Mouse (Mus musculus) liver, embryonic 16.5 days (tissue): ENCODE measurements around the gene Yod1. TPM values are rescaled to one million over a fixed set of nuclear protein-coding genes. Genes with fewer than 3 reads are reported as not detected.

ENCODE experiments used
- ATAC-seq: fragments of 200-750 bp; cut with Nextera tagmentation; 2 replicates; pipeline ENCODE4 v1.8.0; 2017; ENCODE audit warnings: low read depth, mild to moderate bottlenecking, moderate number of reproducible peaks, moderate library complexity
- H3K27ac ChIP-seq: fragments of 300-500 bp; sonication (generic); 2 replicates; pipeline ENCODE4 v1.5.1; 2014; ENCODE audit warnings: mild to moderate bottlenecking, low read length
- H3K27me3 ChIP-seq: fragments of 300-500 bp; sonication (generic); 2 replicates; pipeline ENCODE4 v1.6.1; 2014; ENCODE audit warnings: low read depth, low read length, mixed read lengths; ENCODE audit not compliant: control insufficient read depth, insufficient read depth
- H3K36me3 ChIP-seq: fragments of 300-500 bp; sonication (generic); 2 replicates; pipeline ENCODE4 v1.6.1; 2014; ENCODE audit warnings: mild to moderate bottlenecking; ENCODE audit not compliant: control insufficient read depth, insufficient read depth
- H3K4me1 ChIP-seq: fragments of 300-500 bp; sonication (generic); 2 replicates; pipeline ENCODE4 v1.6.1; 2014; ENCODE audit warnings: low read depth, low read length, mixed read lengths; ENCODE audit not compliant: control insufficient read depth
- H3K4me2 ChIP-seq: fragments of 300-500 bp; sonication (generic); 2 replicates; pipeline ENCODE4 v1.6.1; 2014; ENCODE audit warnings: low read depth, low read length, mixed read lengths
- H3K4me3 ChIP-seq: fragments of 300-500 bp; sonication (generic); 2 replicates; pipeline ENCODE4 v1.5.1; 2014; ENCODE audit warnings: low read depth, mild to moderate bottlenecking, low read length
- H3K9ac ChIP-seq: fragments of 300-500 bp; sonication (generic); 2 replicates; pipeline ENCODE4 v1.6.1; 2014; ENCODE audit warnings: low read depth, low read length
- H3K9me3 ChIP-seq: fragments of 300-500 bp; sonication (generic); replicated peaks from 2 replicates; pipeline ENCODE4 v1.6.1; 2016; ENCODE audit warnings: low read length; ENCODE audit not compliant: control insufficient read depth
- WGBS: fragments of 180-500 bp; shearing (Covaris S2); extraction: QIAGEN DNeasy Blood & Tissue Kit; methylation state at CpG from one replicate; pipeline ENCODE4 v1.1.7; 2014; ENCODE audit not compliant: insufficient replicate concordance; 5-methylcytosine and 5-hydroxymethylcytosine counted together
- polyA plus RNA-seq: library from polyadenylated mRNA; unstranded; fragments of >200 nt; fragmentation: Nextera tagmentation; extraction: Ambion mirVana; gene quantifications from 2 replicates; pipeline ENCODE4 v1.2.1, GENCODE M21; 2015

The Yod1 gene
- polyA plus RNA-seq, 1 experiment from 2014 or later, result 40.7 TPM

GRCm38 (mm10) chr1:130744961-130745360 lies 27.8 kb downstream of the Yod1 start:
- no peak overlapping the region for H3K9ac ChIP-seq
- peak overlapping the region; percentile 97 for H3K27ac ChIP-seq
- WGBS, result 77% methylated on average over 5 of the region's 5 CpGs
- no peak overlapping the region for H3K4me2 ChIP-seq
- peaks cover 66% of the 10 kb centered on the region for H3K4me1 ChIP-seq
- no peaks in the 10 kb centered on the region for H3K9me3 ChIP-seq
- ATAC-seq, result no peak
- no peaks in the 10 kb centered on the region for H3K27me3 ChIP-seq
- no peak overlapping the region for H3K4me3 ChIP-seq
- peaks cover 8% of the 10 kb centered on the region; the same call in 1 of the 2 replicates for H3K36me3 ChIP-seq

GRCm38 (mm10) chr1:130745591-130745990 lies 28.5 kb downstream of the Yod1 start:
- Histone ChIP-seq H3K4me3 (no peak overlapping the region), H3K27ac (peak overlapping the region; percentile 62), H3K27me3 (no peaks in the 10 kb centered on the region), H3K4me1 (peaks cover 61% of the 10 kb centered on the region), H3K4me2 (no peak overlapping the region), H3K9me3 (no peaks in the 10 kb centered on the region), H3K9ac (no peak overlapping the region), H3K36me3 (peaks cover 8% of the 10 kb centered on the region; the same call in 1 of the 2 replicates)
- no peak for ATAC-seq
- WGBS, result 86% methylated on average over 3 of the region's 3 CpGs

GRCm38 (mm10) chr1:130746819-130747218 lies 29.7 kb downstream of the Yod1 start:
- ATAC-seq, result no peak
- no peak overlapping the region for H3K9ac ChIP-seq
- no peaks in the 10 kb centered on the region for H3K27me3 ChIP-seq
- WGBS, result 18% methylated on average over 3 of the region's 3 CpGs
- H3K36me3 ChIP-seq, result peaks cover 8% of the 10 kb centered on the region; the same call in 1 of the 2 replicates
- no peaks in the 10 kb centered on the region for H3K9me3 ChIP-seq
- peaks cover 52% of the 10 kb centered on the region for H3K4me1 ChIP-seq
- H3K27ac ChIP-seq, result no peak overlapping the region
- no peak overlapping the region for H3K4me3 ChIP-seq
- no peak overlapping the region for H3K4me2 ChIP-seq

- no peaks in the 10 kb centered on the region for H3K36me3 ChIP-seq
- H3K9ac ChIP-seq, result no peak overlapping the region
- 49% methylated on average over 9 of the region's 9 CpGs for WGBS
- no peak overlapping the region for H3K27ac ChIP-seq
- no peaks in the 10 kb centered on the region for H3K27me3 ChIP-seq
- H3K4me3 ChIP-seq, result no peak overlapping the region
- peaks cover 7% of the 10 kb centered on the region for H3K4me1 ChIP-seq
- H3K9me3 ChIP-seq, result no peaks in the 10 kb centered on the region
- no peak overlapping the region for H3K4me2 ChIP-seq
- no peak for ATAC-seq
Observed at GRCm38 (mm10) chr1:130759689-130760088, 42.6 kb downstream of the Yod1 start.

DNA sequence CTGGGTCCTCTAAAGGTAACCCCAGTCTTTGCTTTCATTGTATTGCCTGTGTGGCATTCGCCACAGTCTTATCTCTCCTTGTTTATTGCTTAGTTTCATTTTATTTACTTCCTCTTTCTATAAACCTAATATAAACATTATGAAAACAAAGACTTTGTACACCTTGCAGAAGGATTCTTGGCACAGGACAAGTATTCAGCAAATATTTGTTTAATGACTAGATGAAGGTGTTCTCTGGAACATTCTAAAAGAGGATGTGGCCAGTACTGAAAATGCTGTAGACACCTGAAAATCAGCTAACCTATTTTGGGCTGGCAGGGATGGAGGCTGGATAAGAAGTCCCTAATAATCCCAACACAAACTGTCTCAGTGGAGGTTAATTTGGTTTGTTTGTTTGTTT lies 44.5 kb downstream of the Yod1 start:
- H3K4me3 ChIP-seq, result no peak overlapping the region
- H3K9me3 ChIP-seq, result no peaks in the 10 kb centered on the region
- no peak overlapping the region for H3K27ac ChIP-seq
- peaks cover 7% of the 10 kb centered on the region for H3K4me1 ChIP-seq
- H3K9ac ChIP-seq, result no peak overlapping the region
- H3K27me3 ChIP-seq, result no peaks in the 10 kb centered on the region
- no peak overlapping the region for H3K4me2 ChIP-seq
- WGBS, result 45% methylated on average over 1 of the region's 1 CpGs
- no peak for ATAC-seq
- no peaks in the 10 kb centered on the region for H3K36me3 ChIP-seq

DNA sequence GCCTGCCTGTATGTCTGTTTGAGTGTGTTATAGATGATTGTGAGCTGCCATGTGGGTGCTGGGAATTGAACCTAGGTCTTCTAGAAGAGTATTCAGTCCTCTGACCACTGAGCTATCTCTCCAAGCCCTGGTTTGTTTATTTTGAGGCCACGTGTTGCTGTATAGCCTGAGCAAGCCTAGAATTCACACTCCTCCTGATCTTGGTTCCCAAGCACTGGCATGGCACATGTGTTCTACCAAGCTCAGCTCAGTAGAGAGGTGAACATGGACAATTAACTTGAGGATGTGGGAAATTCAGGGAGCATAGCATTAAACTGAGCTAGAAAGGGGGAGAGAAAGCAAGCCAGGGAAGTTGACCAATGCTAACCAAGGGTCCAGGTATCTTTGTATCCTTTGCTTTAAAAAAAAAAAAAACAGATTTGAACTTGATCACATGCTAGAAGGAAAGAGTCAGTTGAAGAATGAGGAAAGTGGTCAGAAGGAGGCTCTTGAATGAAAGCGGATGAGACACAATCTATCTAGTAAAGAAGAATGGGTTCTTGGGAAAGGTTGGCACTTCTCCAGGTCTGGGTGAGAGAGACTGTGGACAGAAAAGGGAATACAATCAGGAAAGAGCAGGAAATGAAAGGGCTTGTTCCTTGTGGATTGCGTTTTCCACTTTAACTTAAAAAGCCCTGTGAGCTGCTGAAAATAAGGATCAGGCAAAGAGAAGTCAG lies 45.1 kb downstream of the Yod1 start:
- H3K27me3 ChIP-seq, result no peaks in the 10 kb centered on the region
- no peak overlapping the region for H3K4me2 ChIP-seq
- no peak overlapping the region for H3K4me3 ChIP-seq
- H3K9ac ChIP-seq, result no peak overlapping the region
- H3K4me1 ChIP-seq, result peaks cover 7% of the 10 kb centered on the region
- H3K9me3 ChIP-seq, result no peaks in the 10 kb centered on the region
- H3K27ac ChIP-seq, result no peak overlapping the region
- WGBS, result 74% methylated on average over 3 of the region's 3 CpGs
- no peaks in the 10 kb centered on the region for H3K36me3 ChIP-seq
- ATAC-seq, result no peak

- no peak overlapping the region for H3K27ac ChIP-seq
- no peaks in the 10 kb centered on the region for H3K36me3 ChIP-seq
- H3K27me3 ChIP-seq, result no peaks in the 10 kb centered on the region
- WGBS, result 65% methylated on average over 12 of the region's 12 CpGs
- H3K9me3 ChIP-seq, result no peaks in the 10 kb centered on the region
- ATAC-seq, result no peak; the same call in 1 of the 2 replicates
- H3K9ac ChIP-seq, result no peak overlapping the region
- peaks cover 7% of the 10 kb centered on the region for H3K4me1 ChIP-seq
- no peak overlapping the region for H3K4me2 ChIP-seq
- H3K4me3 ChIP-seq, result no peak overlapping the region
Observed at GRCm38 (mm10) chr1:130764027-130764461, 46.9 kb downstream of the Yod1 start.

- H3K4me1 ChIP-seq, result peaks cover 7% of the 10 kb centered on the region
Observed at GRCm38 (mm10) chr1:130767066-130767465, 49.9 kb downstream of the Yod1 start.

GRCm38 (mm10) chr1:130769925-130770324 lies 52.8 kb downstream of the Yod1 start:
- no peak overlapping the region for H3K4me3 ChIP-seq
- no peak overlapping the region for H3K9ac ChIP-seq
- H3K27ac ChIP-seq, result no peak overlapping the region
- H3K9me3 ChIP-seq, result no peaks in the 10 kb centered on the region
- no peaks in the 10 kb centered on the region for H3K27me3 ChIP-seq
- H3K4me1 ChIP-seq, result no peaks in the 10 kb centered on the region
- WGBS, result 77% methylated on average over 2 of the region's 2 CpGs
- H3K36me3 ChIP-seq, result no peaks in the 10 kb centered on the region
- H3K4me2 ChIP-seq, result no peak overlapping the region
- no peak for ATAC-seq

More at GRCm38 (mm10) chr1:130767066-130767465, 49.9 kb downstream of the Yod1 start:
- no peak for ATAC-seq
- H3K4me3 ChIP-seq, result no peak overlapping the region
- no peaks in the 10 kb centered on the region for H3K36me3 ChIP-seq
- H3K9me3 ChIP-seq, result no peaks in the 10 kb centered on the region
- no peak overlapping the region for H3K4me2 ChIP-seq
- no peak overlapping the region for H3K9ac ChIP-seq
- no peak overlapping the region for H3K27ac ChIP-seq
- H3K27me3 ChIP-seq, result no peaks in the 10 kb centered on the region
- WGBS, result 71% methylated on average over 5 of the region's 5 CpGs
